Mouse (Mus musculus) limb, embryonic 14.5 days (tissue): ENCODE measurements around the gene Ccdc50. TPM values are rescaled to one million over a fixed set of nuclear protein-coding genes. Genes with fewer than 3 reads are reported as not detected.

Experiments used
- ATAC-seq: fragments of 200-750 bp; cut with Nextera tagmentation; 2 replicates; pipeline ENCODE4 v1.8.0; 2017; ENCODE audit warnings: low read depth, moderate number of reproducible peaks, moderate TSS enrichment; ENCODE audit not compliant: low FRiP score
- DNase-seq: peaks from one replicate; pipeline ENCODE4 v3.0.0-alpha.2; 2015; ENCODE audit warnings: low spot score
- H3K27ac ChIP-seq: fragments of 300-500 bp; sonication (generic); replicated peaks from 2 replicates; pipeline ENCODE4 v1.5.1; 2014; ENCODE audit warnings: low read depth, mild to moderate bottlenecking, low read length, moderate library complexity, mixed read lengths
- H3K27me3 ChIP-seq: fragments of 300-500 bp; sonication (generic); 2 replicates; pipeline ENCODE4 v1.6.1; 2014; ENCODE audit warnings: low read length, mixed read lengths; ENCODE audit not compliant: control insufficient read depth, insufficient read depth
- H3K36me3 ChIP-seq: fragments of 300-500 bp; sonication (generic); 2 replicates; pipeline ENCODE4 v1.6.1; 2014; ENCODE audit warnings: mild to moderate bottlenecking, low read length, moderate library complexity, mixed read lengths; ENCODE audit not compliant: control insufficient read depth, insufficient read depth
- H3K4me1 ChIP-seq: fragments of 300-500 bp; sonication (generic); 2 replicates; pipeline ENCODE4 v1.6.1; 2014; ENCODE audit warnings: antibody characterized with exemption, low read length, mixed read lengths; ENCODE audit not compliant: control insufficient read depth, insufficient read depth
- H3K4me2 ChIP-seq: fragments of 300-500 bp; sonication (generic); replicated peaks from 2 replicates; pipeline ENCODE4 v1.6.1; 2014; ENCODE audit warnings: low read depth, mild to moderate bottlenecking, low read length, moderate library complexity; ENCODE audit not compliant: severe bottlenecking
- H3K4me3 ChIP-seq: fragments of 300-500 bp; sonication (generic); replicated peaks from 2 replicates; pipeline ENCODE4 v1.5.1; 2014; ENCODE audit warnings: low read length
- H3K9ac ChIP-seq: fragments of 300-500 bp; sonication (generic); 2 replicates; pipeline ENCODE4 v1.6.1; 2014; ENCODE audit warnings: mild to moderate bottlenecking, low read depth, low read length, moderate library complexity; ENCODE audit not compliant: severe bottlenecking
- H3K9me3 ChIP-seq: fragments of 300-500 bp; sonication (generic); 2 replicates; pipeline ENCODE4 v1.6.1; 2016; ENCODE audit warnings: low read length; ENCODE audit not compliant: control insufficient read depth
- POLR2A ChIP-seq: fragments of 200-500 bp; IDR thresholded peaks from 2 replicates; pipeline ENCODE4 v1.8.0; 2012; ENCODE audit warnings: inconsistent platforms, mild to moderate bottlenecking, moderate library complexity, borderline replicate concordance; ENCODE audit not compliant: insufficient read depth, insufficient read length; ENCODE audit errors: extremely low read depth
- WGBS: fragments of 180-500 bp; shearing (Covaris S2); extraction: QIAGEN DNeasy Blood & Tissue Kit; methylation state at CpG from one replicate; pipeline ENCODE4 v1.1.7; 2014; 5-methylcytosine and 5-hydroxymethylcytosine counted together
- polyA plus RNA-seq, 2 experiments: library from polyadenylated mRNA; depleted of rRNA in 1 of 2; stranded (reverse) in 1 of 2; unstranded in 1 of 2; fragments of >200 nt; fragmentation: Nextera tagmentation in 1 of 2; extraction: Ambion mirVana in 1 of 2; gene quantifications; 2 replicates each; pipeline versions ENCODE4 v1.2.1 to v1.2.3; 2012 to 2014

The Ccdc50 gene
- polyA plus RNA-seq, 2 experiments: 39.4 to 50.5 TPM

DNA sequence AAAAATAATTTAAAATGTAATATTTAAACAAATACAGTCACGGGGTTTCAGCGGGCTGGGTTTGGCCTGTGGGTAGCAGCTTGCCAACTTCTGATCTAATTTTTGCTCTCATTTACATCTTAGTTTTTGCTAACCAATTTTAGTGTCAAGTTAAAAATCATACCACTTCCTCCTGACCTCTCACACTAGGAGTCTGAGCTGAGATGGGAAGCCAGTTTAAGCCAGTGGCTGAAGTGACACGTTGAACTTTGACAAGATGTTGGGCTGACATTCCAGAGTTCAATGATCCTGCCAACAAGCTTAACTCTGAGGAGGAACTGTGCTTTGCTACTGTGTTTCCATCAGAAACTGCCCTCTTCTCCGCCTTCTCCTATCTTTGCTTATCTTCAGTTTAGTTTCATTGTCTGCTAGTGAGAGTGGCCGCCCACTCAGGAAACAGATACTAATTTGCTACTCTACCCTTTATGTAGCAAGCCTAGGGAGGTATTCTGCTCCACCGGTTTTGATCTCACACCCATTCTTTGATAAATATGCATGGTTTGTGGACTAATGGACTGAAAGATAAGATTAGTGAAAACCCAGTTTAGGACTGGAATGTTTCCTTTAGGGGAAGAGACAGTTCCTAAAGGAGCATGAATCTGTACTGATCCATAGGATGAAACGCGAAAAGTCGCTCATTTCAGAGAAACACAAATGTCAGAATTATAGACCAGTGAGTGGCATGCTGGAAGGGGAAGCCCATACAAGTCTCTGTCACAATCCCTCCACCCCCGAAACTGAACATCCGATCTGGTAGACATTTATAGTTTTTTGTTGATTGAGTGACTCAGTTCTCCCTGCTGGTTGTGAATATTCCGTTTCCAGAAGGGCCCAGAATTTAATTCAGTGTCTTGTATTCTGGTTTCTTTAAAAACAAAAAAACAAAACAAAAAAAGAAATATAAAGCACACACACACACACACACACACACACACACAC lies 746 bp upstream of the Ccdc50 start:
- no peaks in the 10 kb centered on the region for H3K9me3 ChIP-seq
- peak overlapping the region; percentile 99; the same call in 1 of the 2 replicates for H3K9ac ChIP-seq
- peak overlapping the region; percentile 87 for H3K4me3 ChIP-seq
- no peaks in the 10 kb centered on the region for H3K36me3 ChIP-seq
- peaks cover 9% of the 10 kb centered on the region for H3K4me1 ChIP-seq
- no peak overlapping the region for H3K27ac ChIP-seq
- no peaks in the 10 kb centered on the region for H3K27me3 ChIP-seq
- no peak for ATAC-seq
- peak overlapping the region; percentile 68 for H3K4me2 ChIP-seq
- no peak for TF ChIP-seq POLR2A
- WGBS: 59% methylated on average over 12 of the region's 12 CpGs
- DNase-seq: no peak

DNA sequence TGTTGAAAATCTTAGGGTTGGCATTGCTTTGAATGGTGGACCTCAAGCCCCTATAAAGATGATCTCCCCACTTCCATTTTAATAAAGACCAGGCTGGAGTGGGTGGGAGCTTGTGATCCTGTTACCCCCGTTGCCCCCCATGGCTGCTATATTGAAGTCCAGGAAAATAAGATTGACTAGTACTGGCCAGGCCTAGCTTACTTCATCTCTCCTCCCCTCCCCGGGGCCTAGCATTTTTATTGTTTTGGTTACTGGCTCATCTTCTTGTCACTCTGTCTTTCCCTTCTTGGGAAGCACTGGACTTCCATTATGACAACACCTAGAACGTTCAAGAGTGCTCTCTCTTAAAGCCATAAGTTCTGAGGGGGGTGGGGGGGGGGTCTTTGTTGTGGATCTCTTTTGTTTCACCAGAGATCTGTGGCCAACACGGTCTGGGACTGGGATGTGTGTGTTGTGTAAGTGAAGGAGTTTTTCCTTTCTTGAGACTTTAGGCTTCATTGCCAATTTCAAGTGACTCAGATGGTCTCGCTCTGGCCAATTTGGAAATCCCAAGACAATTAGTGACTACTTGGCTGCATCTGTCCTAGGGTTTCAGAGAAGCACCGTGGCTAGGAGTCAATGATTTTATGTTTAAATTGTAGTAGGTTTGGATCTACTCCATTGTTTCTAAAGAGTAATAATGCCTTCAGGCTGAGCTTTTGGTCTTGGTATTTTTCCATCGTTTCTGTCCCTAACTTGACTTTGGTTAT lies 1.0 kb downstream of the Ccdc50 start:
- no peak for TF ChIP-seq POLR2A
- Histone ChIP-seq H3K4me2 (peak overlapping the region; percentile 68), H3K27ac (peak overlapping the region; percentile 97), H3K9me3 (no peaks in the 10 kb centered on the region), H3K9ac (peak overlapping the region; percentile 99), H3K4me1 (peaks cover 9% of the 10 kb centered on the region), H3K36me3 (no peaks in the 10 kb centered on the region), H3K4me3 (peak overlapping the region; percentile 87), H3K27me3 (no peaks in the 10 kb centered on the region)
- DNase-seq (no peak), ATAC-seq (no peak)
- 27% methylated on average over 7 of the region's 7 CpGs for WGBS

DNA sequence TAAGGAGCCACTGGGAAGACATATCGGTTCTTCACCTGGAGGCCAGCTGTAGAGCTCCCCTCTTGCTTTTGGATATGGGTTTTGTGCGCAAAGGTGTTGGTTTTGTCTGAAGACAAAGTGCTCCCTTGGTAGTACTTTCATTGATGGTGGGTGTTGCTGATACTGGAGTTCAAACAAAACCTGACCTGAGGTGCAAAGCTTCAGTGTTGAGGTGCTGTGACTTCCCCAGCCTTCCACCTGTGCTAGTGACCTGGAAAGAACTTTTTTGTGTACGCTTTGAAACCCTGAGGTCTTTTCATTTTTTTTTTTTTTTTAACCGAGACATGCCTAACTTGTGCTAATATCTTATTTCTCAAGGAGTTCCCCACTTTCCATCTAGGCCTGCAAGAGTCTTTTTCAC lies 1.6 kb downstream of the Ccdc50 start:
- peaks cover 9% of the 10 kb centered on the region for H3K4me1 ChIP-seq
- TF ChIP-seq POLR2A: no peak
- H3K4me2 ChIP-seq: peak overlapping the region; percentile 68
- no peaks in the 10 kb centered on the region for H3K9me3 ChIP-seq
- ATAC-seq: no peak
- 78% methylated on average over 4 of the region's 4 CpGs for WGBS
- no peak for DNase-seq
- H3K27me3 ChIP-seq: no peaks in the 10 kb centered on the region
- H3K27ac ChIP-seq: peak overlapping the region; percentile 97; the same call in 1 of the 2 replicates
- peak overlapping the region; percentile 87 for H3K4me3 ChIP-seq
- peak overlapping the region; percentile 99; the same call in 1 of the 2 replicates for H3K9ac ChIP-seq
- H3K36me3 ChIP-seq: no peaks in the 10 kb centered on the region

DNA sequence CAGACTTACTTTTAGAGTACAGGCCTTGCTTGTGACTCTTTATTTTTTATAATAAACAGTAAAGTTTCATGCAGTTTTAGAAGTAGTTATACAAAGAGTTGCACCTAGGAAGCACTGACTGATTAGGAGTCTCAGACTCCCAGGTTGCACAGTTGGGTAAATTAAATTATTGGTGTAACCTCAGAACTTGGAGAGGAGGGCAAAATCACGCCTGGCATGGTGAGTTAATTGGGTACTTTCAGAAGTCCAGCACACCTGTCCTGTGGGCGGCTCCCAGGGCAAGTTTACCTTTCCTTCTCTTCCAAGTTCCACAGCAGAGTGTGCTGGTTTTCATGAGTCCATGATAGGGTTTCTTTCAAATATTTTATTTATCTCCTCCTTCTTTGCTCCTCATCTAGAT lies 3.2 kb downstream of the Ccdc50 start:
- H3K4me3 ChIP-seq: no peak overlapping the region
- no peaks in the 10 kb centered on the region for H3K36me3 ChIP-seq
- no peak for ATAC-seq
- no peak overlapping the region for H3K27ac ChIP-seq
- peaks cover 9% of the 10 kb centered on the region for H3K4me1 ChIP-seq
- no peak overlapping the region for H3K4me2 ChIP-seq
- 73% methylated on average over 2 of the region's 2 CpGs for WGBS
- H3K27me3 ChIP-seq: no peaks in the 10 kb centered on the region
- H3K9me3 ChIP-seq: no peaks in the 10 kb centered on the region
- TF ChIP-seq POLR2A: no peak
- DNase-seq: no peak
- no peak overlapping the region for H3K9ac ChIP-seq

DNA sequence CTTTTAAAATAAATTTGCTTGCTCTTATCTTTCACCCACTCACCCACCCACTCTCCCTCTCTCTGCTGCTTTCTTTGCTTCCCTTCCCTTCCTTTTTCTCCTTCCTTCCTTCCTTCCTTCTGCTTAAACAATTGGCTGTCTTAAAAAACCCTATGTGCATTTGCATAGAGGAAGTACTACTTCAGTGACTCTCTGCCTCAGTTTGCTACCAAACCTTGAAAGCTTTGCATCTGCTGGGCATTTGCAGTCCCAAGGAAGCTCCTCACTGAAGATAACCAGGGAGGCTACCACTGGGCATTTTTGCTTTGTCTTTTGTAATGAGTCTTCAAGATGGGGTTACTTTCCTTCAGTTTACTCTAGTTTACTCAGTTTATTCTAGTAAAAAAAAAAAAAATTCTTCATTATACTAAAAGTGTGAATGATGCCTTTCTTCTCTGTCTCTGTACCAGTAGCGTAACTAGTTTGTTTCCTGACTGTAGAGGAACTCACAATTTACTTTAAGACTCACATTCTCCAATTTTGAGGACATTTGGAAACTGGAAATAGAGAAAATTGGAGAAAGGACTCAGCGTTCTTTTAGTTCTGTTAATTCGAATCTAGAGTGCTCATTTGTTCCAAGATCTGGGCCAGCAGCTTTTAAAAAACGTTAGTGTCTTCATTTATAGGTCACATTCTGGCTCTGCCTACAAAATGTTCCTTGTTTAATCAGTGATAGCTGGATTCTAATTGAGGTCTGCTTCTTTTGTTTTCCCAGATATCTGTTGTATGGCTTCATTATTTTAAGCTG lies 6.8 kb downstream of the Ccdc50 start:
- Histone ChIP-seq H3K4me3 (no peak overlapping the region), H3K27ac (no peak overlapping the region), H3K4me1 (peaks cover 2% of the 10 kb centered on the region), H3K9me3 (no peaks in the 10 kb centered on the region), H3K4me2 (no peak overlapping the region), H3K9ac (no peak overlapping the region), H3K27me3 (no peaks in the 10 kb centered on the region), H3K36me3 (no peaks in the 10 kb centered on the region)
- DNase-seq (no peak), ATAC-seq (no peak)
- 85% methylated on average over 4 of the region's 4 CpGs for WGBS
- TF ChIP-seq POLR2A: no peak
